Mouse (Mus musculus): ENCODE measurements at regions not wholly inside any gene's neighbourhood (a gene's known extent, or its start where the extent isn't known, plus 50 kb on each side); places are given as distances from the start of the nearest gene placed in this dataset.

GRCm38 (mm10) chr2:148334555-148334954, 60.6 kb upstream of the Sstr4 start:
- no peak for TF ChIP-seq POLR2A (IDR thresholded peaks at IDR 0.05; ENCODE audit: insufficient read depth, low read length)
- no peak for TF ChIP-seq CTCF (IDR thresholded peaks at IDR 0.05; ENCODE audit: low read depth, low read length)
- TF ChIP-seq EP300 (IDR thresholded peaks at IDR 0.05; ENCODE audit: insufficient read depth, low read depth, low read length), result no peak
